In the genomic region with DNA sequence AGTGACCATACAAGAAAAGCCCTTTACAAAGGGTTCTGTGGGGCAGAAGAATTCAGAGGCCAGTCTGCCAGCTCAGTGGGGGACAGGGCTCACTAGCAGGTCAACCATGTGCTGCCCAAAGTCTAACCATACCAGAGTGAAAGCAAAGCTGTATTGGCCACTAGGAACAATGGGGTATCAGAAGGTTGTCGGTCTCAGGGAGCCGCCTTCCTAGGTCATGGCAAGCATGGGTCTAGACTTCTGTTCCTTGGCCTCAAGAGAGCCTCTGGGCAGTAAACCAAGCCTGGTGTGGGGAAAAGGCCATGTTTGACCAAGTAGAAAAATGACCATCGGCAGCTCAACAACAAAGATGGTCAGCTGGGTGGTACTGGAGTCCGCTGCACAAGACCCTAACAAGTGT, we compare ENCODE assay signal across 23 mouse cellular contexts. TPM values are rescaled to one million over a fixed set of nuclear protein-coding genes. Genes with fewer than 3 reads are reported as not detected.
DNase-seq lines count a peak whose midpoint lies in the region; ATAC-seq lines count a peak whose summit lies in the region.
"Had no signal": no experiment of that assay in that cellular context is flagged by ENCODE, and none has a peak within 500 bp of the region (broad histone marks: within the 10 kb centered on the region; RNA-seq: fewer than 3 reads in every experiment).

No protein-coding gene starts in this region.

- H3K27ac ChIP-seq in kidney, embryonic 16.5 days (ENCODE audit: low read length), result no peak overlapping the region
- H3K27ac ChIP-seq in limb, embryonic 10.5 days, result no peak overlapping the region
- H3K27ac ChIP-seq: layer of hippocampus, adult 2 months; limb, embryonic 12.5 days; neural tube, embryonic 12.5 days had no signal

- WGBS in kidney, embryonic 16.5 days, result 93% methylated on average over 4 of the region's 4 CpGs
- 96% methylated on average over 4 of the region's 4 CpGs for WGBS in limb, embryonic 10.5 days

- H3K36me3 ChIP-seq in kidney, embryonic 16.5 days (ENCODE audit: insufficient read depth, low read length), result peaks cover 42% of the 10 kb centered on the region
- peaks cover 97% of the 10 kb centered on the region for H3K36me3 ChIP-seq in limb, embryonic 10.5 days

- no peaks in the 10 kb centered on the region for H3K4me1 ChIP-seq in kidney, embryonic 16.5 days (ENCODE audit: insufficient read depth, low read length)
- no peaks in the 10 kb centered on the region for H3K4me1 ChIP-seq in limb, embryonic 10.5 days
- H3K4me1 ChIP-seq: limb, embryonic 12.5 days had no signal

- no peak overlapping the region for H3K9ac ChIP-seq in kidney, embryonic 16.5 days (replicated peaks; ENCODE audit: low read length)
- H3K9ac ChIP-seq: limb, embryonic 12.5 days; neural tube, embryonic 12.5 days had no signal

- no peak for ATAC-seq in kidney, embryonic 16.5 days (ENCODE audit: low FRiP score, low TSS enrichment)
- ATAC-seq: CD4-positive, CD25-positive, alpha-beta regulatory T cell, adult 4 months; inflammation-experienced regulatory T-cells, adult 6 months had no signal

- no peak overlapping the region for H3K4me3 ChIP-seq in kidney, embryonic 16.5 days (ENCODE audit: low read length)
- H3K4me3 ChIP-seq in limb, embryonic 10.5 days, result no peak overlapping the region
- H3K4me3 ChIP-seq: layer of hippocampus, adult 2 months; limb, embryonic 12.5 days; neural tube, embryonic 12.5 days had no signal

- H3K4me2 ChIP-seq in kidney, embryonic 16.5 days (replicated peaks; ENCODE audit: low read depth, low read length), result no peak overlapping the region
- H3K4me2 ChIP-seq: limb, embryonic 12.5 days; neural tube, embryonic 12.5 days had no signal

- DNase-seq in adrenal gland, adult (ENCODE audit: inconsistent age in 2 of 2, low spot score in 1 of 2), result peak; percentile 31 to 79
- no peak for DNase-seq in adrenal gland, adult 18-20 months (ENCODE audit: low spot score in 2 of 2)
- DNase-seq in kidney, adult 11 months, result peak; percentile 42
- DNase-seq in testis, postnatal 10 days (ENCODE audit: low spot score), result peak; percentile 61
- DNase-seq in testis, postnatal 14 days (ENCODE audit: low spot score), result no peak
- DNase-seq in limb, embryonic 10.5 days (ENCODE audit: low spot score), result no peak
- no peak for DNase-seq in spleen, postnatal 10 days (ENCODE audit: low spot score in 2 of 2)
- DNase-seq: cerebellum, adult 11-12 months; gastrocnemius, postnatal 14 days; right cerebral cortex, postnatal 25 days had no signal

- no peaks in the 10 kb centered on the region for H3K27me3 ChIP-seq in kidney, embryonic 16.5 days (ENCODE audit: insufficient read depth, low read length)
- no peaks in the 10 kb centered on the region for H3K27me3 ChIP-seq in limb, embryonic 10.5 days (ENCODE audit: low read depth, poor library complexity, severe bottlenecking)
- H3K27me3 ChIP-seq: limb, embryonic 12.5 days; neural tube, embryonic 12.5 days had no signal

- H3K9me3 ChIP-seq in kidney, embryonic 16.5 days (ENCODE audit: low read length), result no peaks in the 10 kb centered on the region
- no peaks in the 10 kb centered on the region for H3K9me3 ChIP-seq in limb, embryonic 10.5 days (replicated peaks)
- H3K9me3 ChIP-seq: G1E; limb, embryonic 12.5 days; neural tube, embryonic 12.5 days had no signal

RNA-seq across cellular contexts. Expression of a gene that starts 13.2 kb away (rescaled TPM):
- 100 to 1,000 TPM in 1 of 2 experiments, 10 to 100 TPM in 1; 61.8 to 134 TPM for total RNA-seq in adrenal gland, adult 18-20 months (2021)
- polyA plus RNA-seq in kidney, embryonic 16.5 days (2015; fragmentation: Nextera tagmentation; extraction: Ambion mirVana), result 86.0 and 86.9 TPM in 2 replicates
- 152 and 166 TPM in 2 replicates for polyA plus RNA-seq in limb, embryonic 10.5 days (2016; fragmentation: Nextera tagmentation; extraction: Ambion mirVana)

RNA-seq across cellular contexts. Expression of a gene that starts 21.3 kb away (rescaled TPM):
- 10 to 100 TPM; 16.5 to 20.2 TPM for total RNA-seq in adrenal gland, adult 18-20 months (2021)
- polyA plus RNA-seq in kidney, embryonic 16.5 days (2015; fragmentation: Nextera tagmentation; extraction: Ambion mirVana), result 22.5 and 25.3 TPM in 2 replicates
- polyA plus RNA-seq in limb, embryonic 10.5 days (2016; fragmentation: Nextera tagmentation; extraction: Ambion mirVana), result 22.9 and 26.0 TPM in 2 replicates

RNA-seq across cellular contexts. Expression of a gene that starts 21.3 kb away (rescaled TPM):
- total RNA-seq in adrenal gland, adult 18-20 months (2021), result 10 to 100 TPM; 57.0 to 57.3 TPM
- polyA plus RNA-seq in kidney, embryonic 16.5 days (2015; fragmentation: Nextera tagmentation; extraction: Ambion mirVana), result 61.2 and 63.3 TPM in 2 replicates
- polyA plus RNA-seq in limb, embryonic 10.5 days (2016; fragmentation: Nextera tagmentation; extraction: Ambion mirVana), result 54.6 and 61.2 TPM in 2 replicates

RNA-seq across cellular contexts. Expression of a gene that starts 21.8 kb away (rescaled TPM):
- total RNA-seq in adrenal gland, adult 18-20 months (2021), result not detected
- polyA plus RNA-seq in kidney, embryonic 16.5 days (2015; fragmentation: Nextera tagmentation; extraction: Ambion mirVana), result not detected in 2 replicates
- not detected in 2 replicates for polyA plus RNA-seq in limb, embryonic 10.5 days (2016; fragmentation: Nextera tagmentation; extraction: Ambion mirVana)
- total RNA-seq: G1E; gastrocnemius, postnatal 14 days; heart, adult 8-10 months; layer of hippocampus, adult 2 months had no signal
- polyA plus RNA-seq: CD4-positive, CD25-positive, alpha-beta regulatory T cell, adult 4 months; forebrain, embryonic 11.5 days; frontal cortex, adult 2 months; G1E; heart, embryonic 16.5 days; hindbrain, embryonic 11.5 days; inflammation-experienced regulatory T-cells, adult 6 months; limb, embryonic 12.5 days; liver, embryonic 16.5 days; neural tube, embryonic 12.5 days had no signal

Comparison
In these comparisons a context has a peak if more than half of its experiments do, and no peak if none do; other contexts are left out.
1. DNase-seq: peak in adrenal gland, adult (2 of 2), kidney, adult 11 months (single experiment) and testis, postnatal 10 days (single experiment); none in adrenal gland, adult 18-20 months (0 of 2), testis, postnatal 14 days (single experiment), limb, embryonic 10.5 days (single experiment) and spleen, postnatal 10 days (0 of 2).